Mouse (Mus musculus): ENCODE measurements at regions not wholly inside any gene's neighbourhood (a gene's known extent, or its start where the extent isn't known, plus 50 kb on each side); places are given as distances from the start of the nearest gene placed in this dataset.

DNA sequence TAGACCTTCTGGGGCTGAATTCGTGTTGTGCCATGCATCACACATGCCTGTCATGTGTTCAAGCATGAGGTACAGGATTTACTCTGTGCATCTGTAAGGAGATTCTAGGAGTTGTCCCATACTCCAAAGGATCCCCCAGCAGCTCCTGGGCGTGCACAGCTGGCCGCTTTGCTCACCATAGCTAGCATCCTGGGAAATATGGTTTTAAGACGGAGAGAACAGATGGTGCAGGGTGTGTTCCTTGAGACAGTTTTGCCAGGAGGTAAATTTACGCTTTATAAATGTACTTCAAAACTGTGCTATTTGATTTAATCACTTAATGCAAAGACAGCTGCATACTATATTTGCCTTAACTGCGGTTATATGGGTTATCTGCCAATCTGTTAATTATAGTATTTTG lies 220.6 kb downstream of the Mpdz start:
- Histone ChIP-seq H3K4me1 (peaks cover 9% of the 10 kb centered on the region), H3K4me3 (no peak overlapping the region), H3K27ac (no peak overlapping the region), H3K9ac (no peak overlapping the region), H3K4me2 (no peak overlapping the region), H3K27me3 (no peaks in the 10 kb centered on the region), H3K9me3 (replicated peaks) (no peaks in the 10 kb centered on the region), H3K36me3 (ENCODE audit: poor library complexity, severe bottlenecking) (no peaks in the 10 kb centered on the region)
- ATAC-seq = no peak
- 80% methylated on average over 6 of the region's 6 CpGs for WGBS

DNA sequence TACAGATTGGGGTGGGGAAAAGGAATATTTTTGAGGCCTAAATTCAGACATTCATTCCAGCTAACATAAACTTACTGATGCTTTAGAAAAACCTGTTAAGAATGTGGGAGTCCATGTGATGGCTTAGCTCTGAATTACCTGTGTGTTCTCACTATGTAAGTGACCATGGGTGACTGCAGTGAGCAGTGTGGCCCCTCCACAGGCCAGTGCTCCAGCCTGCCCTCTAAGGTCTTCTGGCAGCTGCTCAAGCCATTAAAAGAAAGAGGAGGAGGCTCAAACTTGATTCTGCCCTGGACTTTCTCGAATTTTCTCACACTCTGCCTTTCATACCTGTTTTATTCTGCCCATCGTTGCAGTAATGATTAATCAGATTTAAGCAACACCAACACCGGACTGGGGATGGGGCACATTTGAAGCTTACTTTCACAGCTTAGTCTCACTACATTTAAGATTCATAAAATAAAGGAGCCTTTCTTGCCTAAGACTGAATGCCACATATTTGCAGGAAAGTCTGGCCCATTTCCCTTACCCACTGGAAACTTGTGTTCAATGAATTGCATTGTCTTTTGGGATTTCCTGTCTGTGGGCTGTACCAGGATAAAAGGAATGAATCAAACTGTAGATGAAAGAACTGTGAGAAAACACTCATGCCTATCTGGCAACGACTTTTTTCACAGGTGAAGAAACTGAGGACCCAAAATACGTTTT lies 220.0 kb downstream of the Mpdz start:
- no peak for ATAC-seq
- Histone ChIP-seq H3K9me3 (replicated peaks) (no peaks in the 10 kb centered on the region), H3K27ac (no peak overlapping the region), H3K27me3 (no peaks in the 10 kb centered on the region), H3K36me3 (ENCODE audit: poor library complexity, severe bottlenecking) (no peaks in the 10 kb centered on the region), H3K9ac (no peak overlapping the region), H3K4me2 (no peak overlapping the region), H3K4me3 (no peak overlapping the region), H3K4me1 (peaks cover 8% of the 10 kb centered on the region)
- WGBS = 59% methylated on average over 5 of the region's 5 CpGs
